Mouse (Mus musculus) hindbrain, embryonic 16.5 days (tissue): Measurements from ENCODE around the gene Tjap1. TPM values are rescaled to one million over a fixed set of nuclear protein-coding genes. Genes with fewer than 3 reads are reported as not detected.
A peak's percentile ranks its signal among the peaks of the same experiment; 100 is the strongest.

ENCODE experiments used
- ATAC-seq: fragments of 200-750 bp; cut with Nextera tagmentation; 2 replicates; pipeline ENCODE4 v1.8.0; 2017; ENCODE audit warnings: moderate TSS enrichment, moderate library complexity
- H3K27ac ChIP-seq: fragments of 300-500 bp; sonication (generic); 2 replicates; pipeline ENCODE4 v1.5.1; 2014; ENCODE audit warnings: low read depth, mild to moderate bottlenecking, control low read depth, low read length, moderate library complexity
- H3K27me3 ChIP-seq: fragments of 300-500 bp; sonication (generic); replicated peaks from 2 replicates; pipeline ENCODE4 v1.6.1; 2014; ENCODE audit warnings: low read length; ENCODE audit not compliant: control insufficient read depth, insufficient read depth
- H3K36me3 ChIP-seq: fragments of 300-500 bp; sonication (generic); 2 replicates; pipeline ENCODE4 v1.6.1; 2014; ENCODE audit warnings: mild to moderate bottlenecking, low read length, moderate library complexity, mixed read lengths; ENCODE audit not compliant: control insufficient read depth, insufficient read depth
- H3K4me1 ChIP-seq: fragments of 300-500 bp; sonication (generic); 2 replicates; pipeline ENCODE4 v1.6.1; 2014; ENCODE audit warnings: low read depth, low read length; ENCODE audit not compliant: control insufficient read depth, insufficient read depth
- H3K4me2 ChIP-seq: fragments of 300-500 bp; sonication (generic); 2 replicates; pipeline ENCODE4 v1.6.1; 2014; ENCODE audit warnings: mild to moderate bottlenecking, low read length, control low read depth, moderate library complexity
- H3K4me3 ChIP-seq: fragments of 300-500 bp; sonication (generic); 2 replicates; pipeline ENCODE4 v1.5.1; 2014; ENCODE audit warnings: mild to moderate bottlenecking, low read length, control low read depth, moderate library complexity
- H3K9ac ChIP-seq: fragments of 300-500 bp; sonication (generic); 2 replicates; pipeline ENCODE4 v1.6.1; 2014; ENCODE audit warnings: low read depth, mild to moderate bottlenecking, control low read depth, low read length, moderate library complexity
- H3K9me3 ChIP-seq: fragments of 300-500 bp; sonication (generic); 2 replicates; pipeline ENCODE4 v1.6.1; 2014; ENCODE audit warnings: mild to moderate bottlenecking, low read length, moderate library complexity; ENCODE audit not compliant: control insufficient read depth
- WGBS: fragments of 180-500 bp; shearing (Covaris S2); extraction: QIAGEN DNeasy Blood & Tissue Kit; methylation state at CpG from one replicate; pipeline ENCODE4 v1.1.7; 2014; 5-methylcytosine and 5-hydroxymethylcytosine counted together
- polyA plus RNA-seq: library from polyadenylated mRNA; unstranded; fragments of >200 nt; fragmentation: Nextera tagmentation; extraction: Ambion mirVana; gene quantifications from 2 replicates; pipeline ENCODE4 v1.2.1, GENCODE M21; 2015

Tjap1 gene
- polyA plus RNA-seq, 1 experiment from 2014 or later = 26.7 TPM

- H3K27me3 ChIP-seq = no peaks in the 10 kb centered on the region
- no peak overlapping the region for H3K4me2 ChIP-seq
- no peak overlapping the region for H3K4me3 ChIP-seq
- WGBS = 82% methylated on average over 12 of the region's 12 CpGs
- no peak overlapping the region for H3K9ac ChIP-seq
- no peak overlapping the region for H3K27ac ChIP-seq
- ATAC-seq = no peak
- H3K9me3 ChIP-seq = no peaks in the 10 kb centered on the region
- H3K36me3 ChIP-seq = peaks cover 10% of the 10 kb centered on the region
- no peaks in the 10 kb centered on the region for H3K4me1 ChIP-seq
These were observed 17.3 kb downstream of the Tjap1 start for GRCm38 (mm10) chr17:46265502-46265901.

- Histone ChIP-seq H3K9ac (no peak overlapping the region), H3K4me2 (no peak overlapping the region), H3K4me3 (no peak overlapping the region), H3K27me3 (no peaks in the 10 kb centered on the region), H3K36me3 (peaks cover 13% of the 10 kb centered on the region), H3K4me1 (no peaks in the 10 kb centered on the region), H3K27ac (no peak overlapping the region), H3K9me3 (no peaks in the 10 kb centered on the region)
- ATAC-seq = no peak
- WGBS = 84% methylated on average over 5 of the region's 5 CpGs
These were observed 20.6 kb downstream of the Tjap1 start for GRCm38 (mm10) chr17:46262201-46262694.

- Histone ChIP-seq H3K27ac (no peak overlapping the region), H3K4me3 (no peak overlapping the region), H3K9me3 (no peaks in the 10 kb centered on the region), H3K9ac (no peak overlapping the region), H3K27me3 (no peaks in the 10 kb centered on the region), H3K36me3 (peaks cover 13% of the 10 kb centered on the region), H3K4me2 (no peak overlapping the region), H3K4me1 (peaks cover 6% of the 10 kb centered on the region; the same call in 1 of the 2 replicates)
- 91% methylated on average over 17 of the region's 17 CpGs for WGBS
- no peak for ATAC-seq
These were observed 23.2 kb downstream of the Tjap1 start for GRCm38 (mm10) chr17:46259675-46260074.

GRCm38 (mm10) chr17:46258279-46259053 is 24.4 kb downstream of the Tjap1 start:
- no peak overlapping the region for H3K9ac ChIP-seq
- WGBS = 79% methylated on average over 30 of the region's 30 CpGs
- no peak overlapping the region for H3K27ac ChIP-seq
- no peaks in the 10 kb centered on the region for H3K27me3 ChIP-seq
- H3K36me3 ChIP-seq = peaks cover 11% of the 10 kb centered on the region
- H3K9me3 ChIP-seq = no peaks in the 10 kb centered on the region
- no peak overlapping the region for H3K4me2 ChIP-seq
- ATAC-seq = no peak
- peaks cover 10% of the 10 kb centered on the region for H3K4me1 ChIP-seq
- H3K4me3 ChIP-seq = no peak overlapping the region

GRCm38 (mm10) chr17:46255147-46255546 is 27.7 kb downstream of the Tjap1 start:
- Histone ChIP-seq H3K9me3 (no peaks in the 10 kb centered on the region), H3K36me3 (peaks cover 18% of the 10 kb centered on the region), H3K9ac (peak overlapping the region; percentile 90), H3K4me1 (peaks cover 16% of the 10 kb centered on the region), H3K4me3 (peak overlapping the region; percentile 80), H3K4me2 (peak overlapping the region; percentile 87), H3K27me3 (no peaks in the 10 kb centered on the region), H3K27ac (no peak overlapping the region)
- WGBS = 23% methylated on average over 6 of the region's 6 CpGs
- no peak for ATAC-seq

GRCm38 (mm10) chr17:46254106-46254505 is 28.7 kb downstream of the Tjap1 start:
- no peak; the same call in 1 of the 2 replicates for ATAC-seq
- H3K27me3 ChIP-seq = no peaks in the 10 kb centered on the region
- no peaks in the 10 kb centered on the region for H3K9me3 ChIP-seq
- H3K27ac ChIP-seq = peak overlapping the region; percentile 79
- H3K9ac ChIP-seq = peak overlapping the region; percentile 90
- peaks cover 23% of the 10 kb centered on the region for H3K4me1 ChIP-seq
- peaks cover 18% of the 10 kb centered on the region for H3K36me3 ChIP-seq
- H3K4me3 ChIP-seq = peak overlapping the region; percentile 80
- H3K4me2 ChIP-seq = peak overlapping the region; percentile 87
- WGBS = under 1% methylated on average over 52 of the region's 54 CpGs

GRCm38 (mm10) chr17:46253452-46254084 is 29.3 kb downstream of the Tjap1 start, which contains the start of gene Lrrc73:
Gene Lrrc73 (plus strand): TSS chr17:46253531.
- Histone ChIP-seq H3K36me3 (peaks cover 18% of the 10 kb centered on the region), H3K27me3 (no peaks in the 10 kb centered on the region), H3K9me3 (no peaks in the 10 kb centered on the region), H3K27ac (peak within 1 kb of the TSS; percentile 79), H3K4me2 (peak within 1 kb of the TSS; percentile 87), H3K9ac (peak within 1 kb of the TSS; percentile 90), H3K4me1 (peaks cover 28% of the 10 kb centered on the region), H3K4me3 (peak within 1 kb of the TSS; percentile 80)
- ATAC-seq = peak; percentile 92
- 2% methylated on average over 42 of the region's 48 CpGs for WGBS

GRCm38 (mm10) chr17:46252571-46253451 is 30.0 kb downstream of the Tjap1 start:
- H3K4me3 ChIP-seq = peak overlapping the region; percentile 80
- H3K9ac ChIP-seq = no peak overlapping the region
- H3K9me3 ChIP-seq = no peaks in the 10 kb centered on the region
- 51% methylated on average over 14 of the region's 14 CpGs for WGBS
- peak overlapping the region; percentile 79 for H3K27ac ChIP-seq
- peaks cover 29% of the 10 kb centered on the region for H3K4me1 ChIP-seq
- peak overlapping the region; percentile 87 for H3K4me2 ChIP-seq
- peaks cover 18% of the 10 kb centered on the region for H3K36me3 ChIP-seq
- ATAC-seq = no peak
- no peaks in the 10 kb centered on the region for H3K27me3 ChIP-seq
